Mouse (Mus musculus): ENCODE data around the gene Srxn1.

DNA sequence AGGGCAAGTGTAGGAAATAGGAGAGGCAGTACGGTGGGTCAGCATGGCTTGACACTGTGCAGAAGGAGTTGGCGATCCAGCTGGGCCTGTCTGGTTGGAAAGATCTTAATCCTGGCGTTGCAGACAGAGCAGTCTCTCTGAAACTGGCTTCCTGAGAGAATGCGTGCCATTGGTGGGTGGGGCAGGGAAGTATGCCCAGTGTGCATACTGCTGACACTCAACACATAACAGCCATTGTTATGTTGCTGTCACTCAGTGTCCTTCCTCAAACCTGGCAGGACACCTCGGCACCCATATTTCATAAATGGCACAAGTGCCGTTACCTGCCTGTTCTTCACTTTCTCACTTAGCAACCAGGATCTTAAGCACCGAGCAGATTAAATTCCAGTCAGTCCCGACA, 27.4 kb downstream of the Srxn1 start:
- TF ChIP-seq EP300 (IDR thresholded peaks at IDR 0.05; ENCODE audit: low read length): no peak
- no peak for TF ChIP-seq POLR2AphosphoS2 (IDR thresholded peaks at IDR 0.05; ENCODE audit: low read depth, low read length)
- TF ChIP-seq CTCF (conservative IDR thresholded peaks at IDR 0.05 in 1 of 2, IDR thresholded peaks at IDR 0.05 in 1 of 2; ENCODE audit: low read depth in 2 of 2, low read length in 2 of 2): no peak
- TF ChIP-seq ELF1 (IDR thresholded peaks at IDR 0.05; ENCODE audit: low read depth, low read length): no peak
- TF ChIP-seq RAD21 (IDR thresholded peaks at IDR 0.05; ENCODE audit: low read depth, low read length): no peak
- TF ChIP-seq E2F4 (IDR thresholded peaks at IDR 0.05; ENCODE audit: insufficient replicate concordance, low read depth, low read length): no peak
- TF ChIP-seq POLR2A (IDR thresholded peaks at IDR 0.05; ENCODE audit: low read depth, low read length): no peak
- TF ChIP-seq ZKSCAN1 (IDR thresholded peaks at IDR 0.05; ENCODE audit: borderline replicate concordance, low read depth, low read length): no peak
- TF ChIP-seq HCFC1 (IDR thresholded peaks at IDR 0.05; ENCODE audit: low read depth, low read length): no peak
- no peak for TF ChIP-seq MYC (IDR thresholded peaks at IDR 0.05; ENCODE audit: low read depth, low read length)
- no peak for TF ChIP-seq MXI1 (IDR thresholded peaks at IDR 0.05; ENCODE audit: low read depth, low read length)
